Mouse (Mus musculus) frontal cortex, postnatal 36 days (tissue): ENCODE measurements around the gene Lypd6b.

ENCODE experiments used
- DNase-seq, 2 experiments: peaks; one replicate each; pipeline ENCODE4 v3.0.0; 2022; ENCODE audit warnings: low spot score in 2 of 2

Gene Lypd6b

DNA sequence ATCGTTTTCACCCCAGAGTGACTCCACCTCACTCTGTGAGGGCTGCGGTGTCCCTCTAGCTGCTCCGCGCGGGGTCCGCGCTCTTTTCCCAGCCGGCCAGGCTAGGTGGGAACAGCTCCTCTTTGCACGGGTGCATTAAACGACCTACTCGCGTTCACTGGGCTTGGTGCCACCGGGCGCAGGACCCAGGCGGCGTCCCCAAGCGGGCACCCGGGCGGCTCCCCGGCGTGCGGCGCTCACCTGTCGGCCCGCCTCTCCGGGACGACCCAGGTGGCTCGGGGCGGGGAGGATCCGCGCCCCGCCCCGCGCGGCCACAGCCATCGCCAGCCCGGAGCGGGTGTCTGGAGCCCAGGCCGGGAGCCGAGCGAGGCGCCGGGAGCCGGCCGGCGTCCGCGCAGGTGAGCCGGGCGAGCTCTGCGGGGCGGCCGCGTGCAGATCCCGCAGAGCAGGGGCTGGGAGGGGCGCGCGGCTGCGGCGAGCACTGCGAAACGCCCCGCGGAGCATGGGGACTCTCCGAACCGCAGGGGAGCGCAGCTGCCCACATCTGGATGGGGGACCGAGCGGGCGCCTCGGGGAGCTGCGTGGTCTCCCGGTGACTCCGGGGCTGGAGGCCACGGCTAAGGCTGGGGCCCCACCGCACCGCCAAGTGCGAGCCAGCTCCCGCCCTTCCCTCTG, at the start of gene Lypd6b:
Gene Lypd6b (plus strand): TSS at position 313 of the 675 bp plus-strand sequence.
- no peak for DNase-seq

DNA sequence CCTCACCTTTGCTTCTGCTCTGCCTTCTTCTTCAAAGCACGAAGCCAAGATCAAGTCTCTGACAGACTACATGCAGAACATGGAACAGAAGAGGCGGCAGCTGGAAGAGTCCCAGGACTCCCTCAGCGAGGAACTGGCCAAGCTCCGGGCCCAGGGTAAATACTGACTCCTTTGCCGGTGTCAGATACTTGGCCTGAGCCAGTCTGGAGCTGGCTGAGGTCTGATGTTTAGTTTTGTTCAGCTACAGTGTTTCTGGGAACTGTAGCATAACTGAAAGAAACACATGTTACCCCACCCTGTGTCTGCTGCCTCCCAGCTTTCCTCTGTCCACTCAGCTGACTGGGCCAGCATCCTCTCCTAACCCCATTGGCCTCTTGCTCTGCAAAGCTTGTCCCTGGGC, 48.4 kb upstream of the Lypd6b start:
- no peak for DNase-seq

DNA sequence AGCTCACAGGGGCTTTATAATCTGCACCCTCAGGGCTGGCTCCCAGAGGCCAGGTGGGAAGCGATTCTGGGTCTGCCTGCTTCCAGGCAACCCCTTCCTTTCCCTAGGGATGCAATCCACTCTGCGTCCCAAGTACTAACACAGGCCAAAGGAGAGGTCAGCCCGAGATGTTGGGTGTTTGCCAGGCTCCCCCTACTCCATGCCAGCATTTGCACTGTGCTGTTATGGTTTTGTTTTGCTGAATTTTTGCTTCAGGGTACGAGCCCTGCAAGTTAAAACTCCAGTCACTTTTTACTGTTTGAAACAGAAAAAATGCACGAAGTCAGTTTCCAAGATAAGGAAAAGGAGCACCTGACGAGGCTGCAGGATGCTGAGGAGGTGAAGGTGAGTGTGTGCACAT, 46.5 kb upstream of the Lypd6b start:
- DNase-seq: no peak

DNA sequence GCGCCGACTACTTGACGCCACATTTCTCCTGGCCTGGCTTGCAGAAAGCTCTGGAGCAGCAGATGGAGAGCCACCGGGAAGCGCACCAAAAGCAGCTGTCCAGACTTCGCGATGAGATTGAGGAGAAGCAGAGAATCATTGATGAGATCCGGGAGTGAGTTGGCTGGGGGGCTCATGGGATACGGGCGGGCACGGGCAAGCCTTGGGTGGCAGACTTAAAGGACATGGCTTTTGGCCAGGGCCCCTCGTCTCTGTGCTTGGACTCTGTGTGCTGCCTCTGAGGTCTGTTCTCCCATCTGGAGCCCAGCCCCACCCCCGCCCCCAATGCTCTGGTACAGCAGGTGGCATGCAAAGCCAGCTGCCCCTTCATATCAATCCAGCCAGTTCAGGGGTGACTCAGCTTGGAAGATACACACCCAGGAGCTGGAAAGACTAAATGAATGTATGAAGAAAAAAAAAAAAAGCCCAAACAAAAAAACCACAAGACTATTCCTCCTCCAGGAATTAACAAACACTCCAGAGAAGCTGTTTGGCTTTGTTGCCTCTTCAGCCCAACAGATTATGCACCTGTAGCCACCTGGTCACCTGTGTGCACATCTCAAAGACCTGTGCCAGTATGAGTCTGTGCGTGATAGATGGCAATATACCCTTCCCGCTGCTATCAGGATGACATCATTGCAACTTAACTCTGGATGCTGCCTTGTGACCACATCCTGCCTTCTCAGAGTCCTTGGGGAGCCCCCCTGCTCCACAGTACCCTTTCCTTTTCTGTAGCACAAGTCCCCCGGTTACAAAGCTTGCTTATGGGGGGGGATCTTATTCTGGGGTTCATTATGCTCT, 45.4 kb upstream of the Lypd6b start:
- peak in 1 of 2 experiments; percentile 68 for DNase-seq

DNA sequence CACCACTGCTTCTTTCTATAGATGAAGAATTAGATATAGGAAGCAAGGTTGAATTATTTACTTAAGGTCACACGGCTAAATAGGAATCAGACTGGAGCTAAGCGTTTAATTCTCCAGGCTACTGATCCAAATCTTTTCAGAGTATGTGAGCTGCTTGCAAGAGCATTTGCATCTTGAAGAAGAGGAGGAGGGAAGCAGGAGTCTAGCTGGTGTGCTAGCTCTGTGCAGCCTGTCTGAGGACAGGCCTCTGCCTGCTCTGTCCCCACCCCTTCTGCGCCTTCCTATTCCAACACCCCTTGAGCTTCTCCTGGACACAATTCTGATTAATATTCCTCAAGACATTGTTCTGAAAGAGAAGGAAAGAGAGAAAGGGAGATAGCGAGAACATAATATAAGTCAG, 44.6 kb upstream of the Lypd6b start:
- no peak for DNase-seq

DNA sequence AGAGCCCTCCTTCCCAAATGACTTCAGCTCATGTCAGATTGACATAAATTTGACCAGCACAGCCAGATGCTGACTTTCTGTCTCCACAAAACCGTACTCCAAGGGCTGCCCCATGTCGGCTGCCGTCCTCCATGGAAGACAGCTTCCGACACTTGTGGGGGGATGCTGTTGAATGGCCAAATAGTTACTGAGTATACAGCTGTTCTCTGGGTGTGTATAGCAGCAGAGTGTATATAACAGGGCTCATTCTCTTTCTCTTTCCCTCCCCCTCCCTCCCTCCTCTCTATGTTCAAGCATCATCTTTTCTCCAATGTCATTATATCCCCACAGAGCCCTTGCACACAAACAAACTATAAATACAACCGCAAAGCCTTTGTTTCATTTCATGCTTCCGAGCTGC, 43.7 kb upstream of the Lypd6b start:
- DNase-seq: no peak

DNA sequence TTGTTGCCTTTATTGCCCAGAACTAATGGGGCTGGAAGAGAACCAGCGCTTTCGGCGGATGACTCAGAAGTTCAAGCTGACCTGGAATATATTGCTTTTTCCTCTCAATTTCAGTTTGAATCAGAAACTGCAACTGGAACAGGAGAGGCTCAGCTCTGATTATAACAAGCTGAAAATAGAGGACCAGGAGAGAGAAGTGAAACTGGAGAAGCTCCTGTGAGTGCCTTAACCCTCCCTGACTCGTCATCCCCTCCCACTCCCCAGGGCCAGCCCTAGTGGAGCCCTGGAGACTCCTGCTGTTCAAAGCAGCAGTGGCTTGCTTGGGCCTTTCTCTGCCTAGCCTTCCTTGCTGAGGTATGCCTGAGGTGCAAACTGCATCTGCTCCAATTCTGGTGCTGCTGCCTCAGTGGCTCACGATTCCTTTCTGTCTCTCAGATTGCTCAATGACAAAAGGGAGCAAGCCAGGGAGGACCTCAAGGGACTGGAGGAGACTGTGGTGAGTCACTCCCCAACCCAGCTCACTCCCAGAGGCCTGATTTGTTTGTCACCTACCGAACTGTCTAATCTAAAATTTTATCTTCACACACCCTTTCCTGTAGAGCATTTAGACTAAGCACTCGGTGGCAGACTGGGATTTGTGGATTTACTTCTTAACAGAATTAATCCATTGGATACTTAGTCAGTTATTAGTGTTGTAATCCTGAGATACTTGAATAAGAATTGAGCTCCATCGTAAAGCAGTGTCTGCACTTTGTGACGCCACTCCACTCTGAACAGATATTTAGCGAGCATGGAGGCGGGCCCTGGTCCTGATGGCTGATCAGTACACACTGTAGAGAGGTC, 43.0 kb upstream of the Lypd6b start:
- DNase-seq: no peak

DNA sequence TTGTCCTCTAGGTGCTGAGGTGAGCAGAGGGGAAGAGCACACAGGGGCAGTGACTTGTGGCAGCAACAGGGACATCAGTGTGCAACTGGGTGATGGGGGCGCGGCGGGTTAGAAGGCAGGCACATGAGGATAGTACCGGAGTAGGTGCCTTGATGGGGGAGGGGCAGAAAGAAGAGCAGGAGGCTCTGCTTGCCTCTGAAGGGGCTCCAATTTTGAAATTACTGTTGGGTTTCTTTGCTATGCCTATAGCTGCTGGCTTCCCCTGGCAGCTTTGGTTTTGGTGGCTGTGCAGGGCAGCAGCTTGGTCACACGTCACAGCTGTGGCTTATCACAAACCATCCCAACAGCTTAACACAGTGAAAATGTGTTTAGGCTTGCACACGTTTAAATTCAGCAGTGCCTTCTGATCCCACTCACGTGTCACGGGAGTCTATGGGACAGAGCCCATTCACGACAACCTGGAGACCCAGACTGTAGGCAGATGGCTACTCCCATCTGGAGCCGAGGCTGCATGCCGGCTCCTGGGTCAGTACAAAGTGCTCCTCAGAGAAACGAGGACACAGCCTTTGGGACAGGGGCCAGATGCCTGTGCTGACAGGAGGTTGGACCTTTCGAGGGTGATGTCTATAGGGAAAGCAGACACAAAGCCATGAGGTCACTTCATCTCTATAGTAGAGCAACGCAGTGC, 42.2 kb upstream of the Lypd6b start:
- no peak for DNase-seq

DNA sequence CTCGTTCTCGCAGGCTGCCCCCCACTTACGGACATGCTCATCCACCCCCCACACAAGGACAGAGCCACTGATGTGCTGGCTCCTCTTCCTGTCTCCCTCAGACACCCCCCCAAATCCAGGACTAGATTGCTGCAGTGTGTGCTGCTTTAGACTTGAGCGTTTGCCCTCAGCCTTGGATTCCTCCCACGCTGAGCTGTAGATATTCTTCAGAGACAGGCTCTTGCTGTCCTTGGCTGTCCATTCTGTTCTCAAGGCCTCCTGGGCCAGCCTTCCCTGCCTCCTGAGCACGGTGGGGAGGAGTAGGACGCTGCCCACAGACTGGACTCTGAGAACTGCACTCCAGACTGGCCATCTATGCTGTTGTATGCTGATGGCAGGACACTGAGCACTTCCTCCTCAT, 40.5 kb upstream of the Lypd6b start:
- no peak for DNase-seq

DNA sequence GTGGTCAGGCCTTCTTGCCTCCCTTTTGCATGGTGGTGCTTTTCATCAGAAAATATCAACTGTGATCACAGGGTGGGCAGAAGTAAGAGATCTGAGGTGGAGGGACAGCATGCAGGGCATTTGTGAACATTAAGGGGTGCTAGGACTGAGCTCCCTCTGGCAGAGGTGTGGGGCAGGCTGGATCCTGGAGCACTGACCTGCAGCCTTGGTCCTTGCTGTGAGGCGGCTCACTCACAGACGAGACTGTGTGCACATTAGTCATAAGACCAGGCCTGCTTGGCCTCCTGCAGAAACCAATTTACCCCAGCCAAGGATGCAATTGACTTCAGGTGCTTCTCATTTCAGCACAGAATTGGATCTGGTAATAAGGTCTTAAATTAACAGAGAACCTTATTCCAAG, 39.8 kb upstream of the Lypd6b start:
- no peak for DNase-seq

DNA sequence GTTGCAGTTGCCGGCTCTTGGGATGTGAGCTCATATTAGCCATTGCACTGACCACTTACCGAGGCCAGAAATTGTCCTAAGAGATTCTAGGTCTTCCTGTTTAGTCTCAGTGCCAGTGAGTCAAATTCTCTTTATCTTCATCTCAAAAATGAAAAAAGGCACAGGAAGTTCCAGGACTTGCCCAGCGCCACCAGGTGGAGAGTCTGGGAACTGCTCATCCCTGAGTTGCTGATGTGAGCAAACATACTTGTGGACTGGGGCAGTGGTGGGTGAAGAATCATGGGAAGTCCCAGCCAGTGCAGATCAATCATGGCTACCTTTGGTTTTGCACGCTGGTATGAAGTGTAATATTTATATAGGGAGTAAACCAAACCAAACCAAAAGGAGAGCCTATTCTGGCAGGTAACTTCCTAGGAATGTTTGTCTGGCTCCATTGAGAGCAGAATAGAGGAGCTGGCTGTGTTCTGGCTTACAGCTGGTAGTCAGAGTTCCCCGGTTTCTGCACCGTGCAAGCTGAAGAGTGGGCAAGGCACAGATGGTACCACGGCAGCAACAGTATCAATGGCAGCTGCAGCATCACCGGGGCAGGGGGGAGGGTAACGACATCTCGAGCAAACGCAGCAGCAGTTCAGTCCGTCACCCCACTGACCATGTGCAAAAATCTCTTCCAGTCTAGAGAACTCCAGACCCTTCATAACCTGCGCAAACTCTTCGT, 38.7 kb upstream of the Lypd6b start:
- peak in 1 of 2 experiments; percentile 78 for DNase-seq

DNA sequence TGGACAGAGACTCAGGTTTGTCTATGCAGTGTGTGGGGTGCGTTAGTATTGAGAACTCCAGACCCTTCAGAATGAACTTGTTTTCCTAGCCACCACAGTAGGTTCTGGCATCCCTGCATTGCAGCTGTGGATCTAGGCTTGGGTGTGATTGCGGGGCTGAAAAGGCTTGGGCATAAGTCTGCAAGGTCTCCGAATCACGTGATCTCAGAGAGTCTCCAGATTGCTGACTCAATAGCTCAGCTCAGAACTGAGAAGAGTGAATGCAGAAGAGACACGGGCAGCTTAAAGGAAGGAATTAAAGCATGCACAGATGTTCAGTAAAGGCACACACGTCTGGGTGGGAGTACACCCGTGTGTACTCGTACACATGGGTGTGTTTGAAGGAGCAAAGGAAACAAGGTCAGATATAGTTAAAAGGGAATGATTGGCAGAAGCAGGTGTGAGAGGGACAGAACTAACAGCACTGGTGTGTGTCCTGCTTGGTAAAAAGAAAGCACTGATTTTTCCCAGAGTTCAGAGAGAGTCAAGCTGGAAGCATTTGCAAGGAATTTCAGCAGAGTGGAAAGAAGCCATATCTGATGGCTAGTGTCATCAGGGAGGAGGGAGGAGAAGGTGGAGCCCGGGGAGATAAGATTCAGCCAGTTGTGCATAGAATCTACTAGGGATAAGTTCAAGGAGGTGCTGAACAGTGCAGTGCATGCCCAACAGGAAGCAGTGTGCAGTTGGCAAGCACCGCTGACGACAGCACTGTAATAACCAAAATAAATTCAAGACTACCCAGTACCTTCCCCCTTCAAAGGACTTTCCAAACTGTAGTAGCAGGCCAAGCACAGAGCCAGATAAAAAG, 37.5 kb upstream of the Lypd6b start:
- no peak for DNase-seq

DNA sequence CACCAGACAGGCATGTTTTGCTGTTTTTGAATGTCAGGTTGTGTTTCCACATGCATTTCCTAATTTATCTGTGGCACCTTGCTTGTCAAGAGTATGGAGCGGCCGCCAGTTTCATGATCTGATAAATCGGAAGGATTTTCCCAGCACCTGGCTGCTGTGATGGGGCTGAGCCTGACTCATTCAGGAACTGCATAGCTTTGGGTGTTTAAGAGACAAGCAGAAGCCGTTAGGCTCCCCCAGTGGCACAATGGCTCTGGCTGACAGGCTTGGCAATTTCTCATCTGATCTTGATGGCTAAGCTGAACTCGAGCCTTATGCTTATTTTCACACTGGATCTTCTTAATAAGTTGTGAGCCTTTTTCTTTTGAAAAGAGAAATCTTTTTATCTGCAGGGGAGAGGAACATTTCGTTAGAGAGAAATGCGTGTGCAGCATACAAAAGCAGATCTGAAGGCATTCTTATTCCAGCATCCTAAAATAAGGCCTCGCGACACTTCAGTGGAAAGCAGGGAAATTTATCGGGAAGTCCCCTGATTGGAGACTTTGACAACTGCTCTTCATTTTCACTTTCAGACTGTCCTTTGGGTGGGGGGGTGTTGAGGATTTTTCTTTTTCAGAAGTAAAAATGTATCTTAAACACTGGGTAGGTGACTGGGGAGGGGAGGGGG, 35.8 kb upstream of the Lypd6b start:
- DNase-seq: no peak

DNA sequence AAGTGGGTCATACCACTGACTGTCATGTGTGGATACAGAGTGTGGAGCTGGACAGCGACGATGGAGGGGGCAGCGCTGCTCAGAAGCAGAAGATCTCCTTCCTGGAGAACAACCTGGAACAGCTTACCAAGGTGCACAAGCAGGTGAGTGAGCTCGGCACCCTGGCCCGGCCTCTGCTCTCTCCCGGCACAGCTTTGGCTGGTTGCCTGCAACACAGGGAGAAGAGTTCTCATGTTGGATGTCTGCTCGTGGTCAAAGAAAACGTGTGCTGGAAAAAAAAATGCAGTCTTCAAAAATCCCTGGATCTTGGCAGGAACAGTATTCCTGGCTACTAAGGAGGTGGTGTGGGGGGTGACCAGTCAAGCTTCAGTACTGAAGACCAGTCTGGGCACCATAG, 35.3 kb upstream of the Lypd6b start:
- no peak for DNase-seq

DNA sequence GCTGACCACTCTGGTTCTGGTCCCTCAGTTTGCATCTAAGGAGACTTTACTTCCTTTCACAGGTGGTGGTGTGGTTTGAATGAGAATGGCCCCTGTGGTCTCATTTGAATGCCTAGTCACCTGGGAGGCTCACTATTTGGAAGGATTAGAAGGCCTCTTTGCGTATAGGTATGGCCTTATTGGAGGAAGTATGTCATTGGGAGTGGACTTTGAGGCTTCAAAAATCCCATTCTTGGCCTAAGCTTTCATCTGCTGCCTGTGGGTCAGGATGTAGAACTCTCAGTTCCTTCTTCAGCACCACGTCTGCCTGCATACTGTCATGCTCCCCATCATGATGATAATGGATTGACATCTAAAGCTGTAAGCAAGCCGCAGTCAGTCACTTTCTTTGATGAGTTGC, 34.4 kb upstream of the Lypd6b start:
- DNase-seq: no peak

DNA sequence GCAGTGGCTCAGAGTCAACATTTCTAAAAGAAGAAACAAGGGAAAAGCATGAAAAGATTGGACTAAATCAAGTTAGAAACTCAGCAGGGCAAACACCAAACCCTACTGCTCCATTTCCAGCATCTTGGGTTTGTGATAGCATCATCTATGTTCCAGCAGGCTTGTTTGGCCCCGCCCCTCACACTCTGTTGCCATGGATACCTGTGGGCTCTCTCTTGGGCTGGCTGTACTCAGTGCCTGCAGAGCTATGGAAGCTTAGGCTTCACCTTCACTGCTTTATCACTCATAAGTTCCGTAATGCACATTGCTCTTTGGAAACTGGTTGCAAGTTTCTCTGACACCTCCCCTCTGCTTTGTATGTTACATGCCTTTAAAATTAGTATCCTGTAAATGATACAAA, 32.4 kb upstream of the Lypd6b start:
- no peak for DNase-seq

DNA sequence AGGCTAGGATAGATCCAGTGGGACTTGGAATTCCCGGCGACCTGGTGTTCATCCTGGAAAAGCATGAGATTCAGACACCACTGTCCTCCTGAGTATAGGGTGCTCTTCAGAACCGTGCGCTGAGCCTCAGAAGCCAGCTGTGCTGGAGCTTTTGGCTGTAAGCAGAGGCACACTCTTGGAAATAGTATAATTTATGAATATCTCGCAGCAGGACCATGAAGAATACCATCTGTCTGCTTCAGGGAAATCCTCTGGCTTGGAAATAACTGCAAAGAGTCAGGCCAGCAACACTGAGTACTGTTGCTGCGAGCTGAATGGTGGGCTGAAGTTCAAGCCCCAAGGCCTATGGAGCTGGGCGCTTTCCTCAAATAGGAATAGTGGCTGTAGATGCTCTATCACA, 29.9 kb upstream of the Lypd6b start:
- no peak for DNase-seq

DNA sequence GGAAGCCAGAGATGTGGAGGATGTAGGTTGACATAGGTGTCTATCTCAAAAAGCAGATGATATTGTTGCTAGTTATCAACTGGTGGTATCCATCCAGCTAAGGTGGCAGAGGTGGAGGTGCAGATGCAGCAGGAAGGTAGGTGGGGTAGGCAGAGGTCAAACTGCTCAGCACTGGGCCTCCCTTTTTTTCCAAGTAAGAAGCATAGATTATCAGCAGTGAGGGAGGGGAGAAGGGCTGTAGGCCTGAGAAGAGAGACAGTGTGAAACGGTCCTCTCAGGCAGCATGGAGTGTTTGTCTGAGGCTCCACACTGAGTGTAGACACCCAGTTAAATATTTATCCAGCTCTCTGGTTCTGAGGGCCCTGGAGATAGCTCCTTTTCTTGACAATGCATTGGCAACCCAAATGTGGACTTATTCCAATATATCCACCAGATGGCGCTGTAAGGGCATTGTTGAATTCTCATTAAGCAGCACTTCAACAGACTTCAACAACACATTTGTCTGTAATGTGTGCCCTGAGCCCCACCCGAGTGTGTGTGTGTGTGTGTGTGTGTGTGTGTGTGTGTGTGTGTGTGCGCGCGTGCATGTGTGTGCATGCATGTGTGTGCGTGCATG, 23.0 kb upstream of the Lypd6b start:
- peak in 1 of 2 experiments; percentile 68 for DNase-seq

DNA sequence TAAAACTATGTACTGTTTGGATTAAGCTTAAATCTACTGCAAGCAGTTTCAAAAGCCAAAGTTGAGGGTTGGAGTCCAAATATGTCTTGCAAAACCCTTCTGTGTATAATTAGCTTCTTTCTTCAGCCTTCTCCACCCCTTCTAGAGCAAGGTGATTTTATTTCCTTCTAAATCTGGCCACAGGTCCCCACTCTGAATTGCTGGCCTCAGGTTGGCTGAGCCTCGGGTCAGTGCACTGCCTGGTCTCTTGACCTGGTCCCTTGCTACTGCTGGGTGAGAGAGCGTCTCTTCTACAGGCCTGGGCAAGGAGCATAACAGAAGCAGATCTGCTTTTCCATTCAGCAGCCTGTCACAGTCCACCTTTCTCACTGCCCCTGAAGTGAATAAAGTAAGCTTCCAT, 18.6 kb upstream of the Lypd6b start:
- no peak for DNase-seq
